Mouse (Mus musculus) left cerebral cortex, postnatal 4 days (tissue): ENCODE data around the gene Zfp629. TPM values are rescaled to one million over a fixed set of nuclear protein-coding genes. Genes with fewer than 3 reads are reported as not detected.

Source experiments
- DNase-seq: peaks from one replicate; pipeline ENCODE4 v3.0.0-alpha.2; 2022
- intact Hi-C: fragments of 180-260 bp; cut with DNase I; formaldehyde crosslinking; loops from one replicate; pipeline ENCODE4 v1.15.1; 2025
- total RNA-seq, 2 experiments: library from RNA; stranded (reverse); gene quantifications; 2 replicates each; pipeline ENCODE4 v1.2.3; 2021

Gene Zfp629
- total RNA-seq, 2 experiments from 2014 or later: 31.5 to 33.4 TPM

DNA sequence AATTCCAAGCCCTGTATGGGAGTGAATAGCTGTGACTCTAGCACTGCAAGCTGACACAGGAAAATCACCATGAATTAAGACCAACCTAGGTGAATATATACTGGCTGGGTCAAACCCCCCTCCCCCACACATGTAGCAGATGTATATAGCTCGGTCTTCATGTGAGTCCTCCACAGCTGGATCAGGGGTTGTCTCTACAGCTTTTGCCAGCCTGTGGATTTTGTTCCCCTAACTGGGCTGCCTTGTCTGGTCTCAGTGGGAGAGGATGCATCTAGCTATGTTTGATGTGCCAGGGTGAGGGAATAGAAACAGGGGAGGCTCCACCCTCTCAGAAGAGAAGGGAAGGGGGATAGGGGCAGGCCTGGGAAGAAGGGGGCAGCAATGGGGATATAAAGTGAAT is 739 bp upstream of the Zfp629 start:
- intact Hi-C loops: no loop called here
- no peak for DNase-seq

DNA sequence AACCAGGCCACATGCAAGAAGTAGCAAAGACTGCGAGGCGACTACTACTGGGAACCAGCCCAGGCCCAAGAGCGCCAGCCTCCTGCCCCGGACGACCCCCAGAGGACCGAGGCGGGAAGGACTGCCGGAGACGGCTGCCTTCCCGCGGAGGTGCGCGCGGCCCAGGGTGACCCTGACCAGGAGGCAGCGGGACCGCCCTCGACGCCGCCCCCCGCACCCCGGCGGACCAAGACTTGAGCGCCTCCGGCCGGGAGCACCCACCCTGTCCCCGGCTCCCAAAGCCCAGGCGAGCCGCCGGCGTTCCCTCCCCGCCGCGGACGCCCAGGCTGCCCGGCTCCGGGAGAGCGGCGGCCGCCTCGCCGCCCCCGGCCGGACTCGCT is 1.1 kb downstream of the Zfp629 start:
- intact Hi-C loops: no loop called here
- peak; percentile 28 for DNase-seq

DNA sequence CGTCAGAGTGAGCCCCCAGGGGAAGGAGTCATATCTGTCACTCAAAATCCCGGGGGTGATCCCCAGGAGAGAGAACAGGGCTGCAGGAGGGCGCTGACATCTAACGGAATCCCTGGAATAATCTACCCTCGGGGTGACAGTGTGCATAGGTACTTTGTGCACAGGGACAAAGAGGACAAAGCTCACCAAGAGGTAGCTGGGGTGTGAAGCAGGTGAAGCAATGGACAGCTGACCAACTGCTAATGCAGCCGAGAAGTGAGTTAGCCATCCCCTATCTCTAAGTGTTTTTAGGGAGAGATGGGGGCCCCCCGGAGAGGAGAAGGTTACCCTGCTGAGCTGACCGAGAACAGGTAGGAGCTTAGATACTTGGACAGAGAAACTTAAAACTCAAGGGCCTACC is 1.5 kb downstream of the Zfp629 start:
- intact Hi-C loops: no loop called here

DNA sequence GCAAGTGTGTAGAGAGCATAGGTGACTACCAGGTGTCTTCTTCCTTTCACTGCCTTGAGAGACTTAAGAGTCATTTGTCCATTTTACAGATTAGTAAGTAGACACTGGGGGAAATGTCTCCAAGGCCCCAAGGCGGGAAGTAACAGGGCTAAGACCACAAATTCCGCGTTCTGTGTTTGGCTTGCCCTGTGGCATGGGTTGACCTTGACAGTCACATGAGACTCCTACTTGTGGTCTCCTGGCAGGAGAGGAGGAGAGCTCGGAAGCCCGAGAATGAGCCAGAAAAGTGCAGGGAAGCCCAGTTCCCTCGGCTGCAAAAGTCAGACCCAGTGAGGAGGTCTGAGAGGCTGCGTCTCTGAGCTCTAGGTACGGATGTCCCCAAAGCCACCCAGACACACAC is 2.1 kb downstream of the Zfp629 start:
- DNase-seq: no peak
- intact Hi-C loops: no loop called here

More for the DNA sequence above, 1.5 kb downstream of the Zfp629 start:
- DNase-seq: no peak

DNA sequence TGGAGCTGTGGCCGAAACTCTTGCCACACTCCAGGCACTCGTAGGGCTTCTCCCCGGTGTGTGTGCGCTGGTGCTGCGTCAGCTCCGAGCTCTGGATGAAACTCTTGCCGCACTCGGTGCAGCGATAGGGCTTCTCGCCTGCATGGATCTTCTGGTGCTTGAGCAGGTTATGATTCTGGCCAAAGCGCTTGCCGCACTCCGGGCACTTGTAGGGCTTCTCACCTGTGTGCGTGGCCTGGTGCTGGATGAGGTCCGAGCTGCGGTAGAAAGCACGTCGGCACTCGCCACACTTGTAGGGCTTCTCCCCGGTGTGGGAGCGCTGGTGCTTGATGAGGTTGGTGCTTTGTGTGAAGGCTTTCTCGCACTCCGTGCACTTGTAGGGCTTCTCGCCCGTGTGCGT is 4.0 kb downstream of the Zfp629 start:
- no peak for DNase-seq
- intact Hi-C loops: no loop called here

DNA sequence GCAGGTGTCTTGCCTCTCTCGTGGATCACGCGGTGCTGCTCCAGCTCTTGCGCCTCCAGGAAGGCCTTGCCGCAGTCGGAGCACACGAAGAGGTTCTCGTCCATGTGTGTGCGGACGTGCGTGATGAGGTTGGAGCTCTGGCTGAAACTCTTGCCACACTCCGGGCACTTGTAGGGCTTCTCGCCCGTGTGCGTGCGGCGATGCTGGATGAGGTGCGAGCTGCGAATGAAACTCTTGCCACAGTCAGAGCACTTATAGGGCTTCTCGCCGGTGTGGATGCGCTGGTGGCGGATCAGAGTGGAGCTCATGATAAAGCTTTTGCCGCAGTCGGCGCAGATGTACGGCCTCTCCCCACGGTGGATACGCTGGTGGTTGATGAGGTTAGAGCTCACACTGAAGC is 4.6 kb downstream of the Zfp629 start:
- intact Hi-C loops: no loop called here

DNA sequence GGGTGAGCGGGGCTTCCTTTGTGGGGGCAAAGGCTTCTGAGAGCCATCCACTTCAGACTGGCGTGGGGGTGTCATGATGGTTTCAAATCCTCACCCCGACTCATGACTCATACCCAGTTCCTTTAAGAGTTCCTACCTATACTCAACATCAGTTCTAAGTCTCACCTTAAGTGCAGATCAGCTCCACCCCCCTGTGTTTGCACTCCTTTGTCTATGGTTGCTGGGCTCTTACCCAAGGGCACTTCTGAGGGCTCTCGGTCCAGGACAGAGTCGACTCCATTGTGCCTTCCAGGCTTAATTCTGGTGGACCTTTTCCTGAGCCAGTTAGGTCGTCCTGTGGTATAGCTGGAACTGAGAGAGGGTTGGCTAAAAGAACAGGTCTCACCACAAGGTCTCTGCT is 8.4 kb downstream of the Zfp629 start:
- intact Hi-C loops: no loop called here
- DNase-seq: no peak

More for the DNA sequence above, 4.6 kb downstream of the Zfp629 start:
- no peak for DNase-seq

DNA sequence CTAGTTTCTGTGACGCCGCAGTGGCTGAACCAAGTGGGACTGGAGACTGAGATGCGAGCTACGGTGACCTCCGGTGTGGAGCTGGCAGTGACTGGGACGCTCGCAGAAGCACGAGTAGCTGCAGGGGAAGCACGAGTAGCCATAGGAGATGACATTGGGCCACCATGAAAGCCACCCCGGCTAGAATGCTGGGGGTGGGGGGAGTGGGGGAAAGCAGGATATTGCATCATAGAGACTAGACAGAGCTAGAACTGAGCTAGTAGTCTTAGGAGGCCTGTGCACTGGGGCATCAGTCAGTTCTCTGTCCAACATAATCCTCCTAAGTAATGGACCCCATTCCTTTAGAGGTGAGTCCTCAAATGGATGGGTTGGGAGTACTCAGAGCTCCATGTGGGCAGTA is 11.3 kb downstream of the Zfp629 start:
- intact Hi-C loops: no loop called here
- DNase-seq: no peak

DNA sequence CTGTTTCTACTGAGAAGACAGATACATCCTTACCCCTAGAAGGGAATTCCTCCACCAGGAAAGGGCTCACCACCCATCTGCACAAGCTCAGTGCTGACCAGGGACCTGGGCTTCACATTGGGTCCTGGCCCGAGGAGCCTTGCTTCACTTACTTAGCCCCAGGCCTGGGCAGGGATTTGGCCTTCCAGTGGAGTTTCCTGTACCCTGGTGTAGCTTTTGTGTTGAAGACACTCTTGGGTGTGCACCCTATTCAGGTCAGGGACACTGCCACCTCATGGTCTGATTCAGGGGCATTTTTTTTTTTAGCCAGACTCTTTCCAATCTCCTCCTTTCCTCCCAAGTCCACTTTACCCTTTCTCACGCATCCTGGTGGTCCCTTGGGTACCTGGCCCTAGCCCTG is 12.7 kb downstream of the Zfp629 start:
- no peak for DNase-seq
- intact Hi-C loops: no loop called here

DNA sequence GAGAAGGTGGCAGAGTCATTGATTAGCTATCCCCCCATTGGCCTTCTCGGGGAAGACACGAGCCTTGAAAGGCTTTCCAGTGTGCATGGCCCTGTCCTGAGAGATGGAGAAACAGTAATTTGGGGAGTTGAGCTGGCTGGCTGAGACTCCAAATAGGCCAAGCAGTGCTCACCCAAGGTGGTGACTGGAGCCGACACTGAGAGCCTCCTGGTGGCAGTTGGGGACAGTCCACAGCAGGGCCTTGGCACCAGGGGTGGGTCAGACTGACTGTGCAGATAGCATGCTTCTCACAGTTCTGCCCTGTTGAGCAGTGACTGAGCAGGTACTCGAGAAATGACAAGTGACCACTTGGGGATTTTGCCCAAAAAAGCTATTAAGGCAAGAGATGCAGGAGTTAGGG is 13.9 kb downstream of the Zfp629 start:
- no peak for DNase-seq
- intact Hi-C loops: no loop called here

DNA sequence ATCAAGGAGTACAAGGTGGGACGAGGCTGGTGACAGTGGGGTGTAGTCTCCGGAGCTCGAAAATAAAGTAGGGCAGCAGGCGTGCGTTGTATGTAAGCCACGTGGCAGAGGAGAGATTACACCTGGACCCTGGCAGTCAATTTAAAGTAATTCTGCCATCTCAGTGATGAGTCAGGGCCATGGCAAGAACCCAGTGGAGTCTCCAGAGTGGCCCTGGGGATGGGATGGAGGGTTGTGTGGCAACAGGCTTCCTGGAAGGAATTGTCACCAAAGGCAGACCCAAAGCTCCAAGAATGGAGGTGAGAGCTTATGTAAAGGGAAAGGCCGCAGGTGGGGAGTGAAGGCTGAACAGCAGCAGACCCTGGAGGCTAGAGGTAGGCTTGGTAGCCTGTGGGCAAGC is 15.0 kb downstream of the Zfp629 start:
- no peak for DNase-seq
- intact Hi-C loops: no loop called here

DNA sequence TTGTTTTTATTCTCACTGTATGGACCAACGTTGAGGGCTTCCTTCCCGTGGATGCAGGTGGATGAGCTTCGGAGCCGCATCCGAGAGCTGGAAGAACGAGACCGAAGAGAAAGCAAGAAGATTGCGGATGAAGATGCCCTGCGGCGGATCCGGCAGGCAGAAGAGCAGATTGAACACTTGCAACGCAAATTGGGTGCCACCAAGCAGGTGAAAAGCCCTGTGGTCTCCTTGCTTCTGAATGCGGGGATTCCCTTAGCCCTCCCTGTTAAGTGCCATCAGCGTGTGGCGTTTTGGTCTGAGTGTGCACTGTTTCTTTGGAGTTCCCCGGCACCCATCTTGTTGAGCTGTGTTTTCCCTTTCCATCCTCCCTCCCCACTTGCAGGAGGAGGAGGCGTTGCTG is 18.9 kb downstream of the Zfp629 start:
- DNase-seq: no peak
- intact Hi-C loops: no loop called here

DNA sequence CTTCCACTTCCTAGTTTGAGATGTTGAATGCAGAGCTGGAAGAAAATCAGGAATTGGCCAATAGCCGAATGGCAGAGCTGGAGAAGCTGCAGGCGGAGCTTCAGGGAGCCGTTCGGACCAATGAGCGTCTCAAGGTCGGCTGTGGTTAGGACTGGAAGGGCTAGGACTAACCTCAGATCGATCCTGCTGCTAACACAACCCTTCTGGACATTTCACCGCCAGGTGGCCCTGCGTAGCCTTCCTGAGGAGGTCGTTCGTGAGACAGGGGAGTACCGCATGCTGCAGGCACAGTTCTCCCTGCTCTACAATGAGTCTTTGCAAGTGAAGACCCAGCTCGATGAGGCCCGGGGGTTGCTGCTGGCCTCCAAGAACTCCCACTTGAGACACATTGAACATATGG is 23.0 kb downstream of the Zfp629 start:
- intact Hi-C loops: no loop called here
- DNase-seq: no peak

DNA sequence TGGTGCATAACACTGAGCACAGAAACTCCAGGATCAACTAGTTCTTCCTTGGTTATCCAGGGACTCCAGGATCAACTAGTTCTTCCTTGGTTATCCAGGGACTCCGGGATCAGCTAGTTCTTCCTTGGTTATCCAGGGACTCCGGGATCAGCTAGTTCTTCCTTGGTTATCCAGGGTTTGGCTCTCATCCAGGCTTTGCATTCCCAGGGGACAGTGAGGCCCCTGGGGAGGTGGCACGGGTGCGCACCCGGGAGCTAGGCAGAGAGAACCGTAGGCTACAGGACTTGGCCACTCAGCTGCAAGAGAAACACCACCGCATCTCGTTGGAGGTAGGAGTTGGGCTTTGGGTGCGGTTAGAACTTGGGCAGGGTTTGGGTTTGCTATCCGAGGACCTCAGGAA is 24.5 kb downstream of the Zfp629 start:
- intact Hi-C loops: no loop called here
- no peak for DNase-seq

DNA sequence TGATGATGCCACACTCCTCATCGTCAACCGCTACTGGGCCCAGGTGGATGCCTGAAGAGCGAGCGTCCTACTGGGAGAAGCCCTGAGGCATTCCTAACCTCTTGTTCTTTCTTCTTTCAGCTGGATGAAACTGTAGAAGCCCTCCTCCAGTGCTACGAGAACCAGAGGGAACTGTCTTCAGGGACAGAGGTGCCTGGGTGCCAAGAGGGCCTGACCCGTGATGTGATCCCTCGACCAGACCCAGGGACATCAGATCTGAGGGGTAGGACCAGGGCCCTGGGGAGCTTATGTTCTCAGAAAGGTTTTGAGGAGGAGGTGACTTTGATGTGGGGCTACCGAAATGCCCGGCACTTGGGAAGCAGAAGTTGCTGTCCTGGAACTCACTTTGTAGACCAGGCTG is 26.0 kb downstream of the Zfp629 start:
- intact Hi-C loops: no loop called here
- DNase-seq: no peak

DNA sequence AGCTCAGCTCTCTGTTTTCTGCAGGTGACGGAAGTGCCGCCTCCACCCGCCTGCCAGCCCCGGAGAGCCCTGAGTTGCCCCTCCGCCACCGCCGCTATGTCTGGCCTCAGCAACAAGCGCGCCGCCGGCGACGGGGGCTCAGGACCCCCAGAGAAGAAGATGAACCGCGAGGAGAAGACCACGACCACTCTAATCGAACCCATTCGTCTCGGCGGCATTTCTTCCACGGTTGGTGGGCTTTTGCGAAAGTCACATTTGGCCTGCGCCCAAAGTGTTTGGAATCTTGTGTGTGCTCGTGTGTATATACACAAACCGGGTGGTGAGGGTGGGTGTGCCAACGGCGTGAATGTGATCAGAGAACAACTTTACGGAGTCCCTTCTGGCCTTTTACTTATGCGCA is 26.7 kb downstream of the Zfp629 start:
- intact Hi-C loops: no loop called here
- DNase-seq: no peak

DNA sequence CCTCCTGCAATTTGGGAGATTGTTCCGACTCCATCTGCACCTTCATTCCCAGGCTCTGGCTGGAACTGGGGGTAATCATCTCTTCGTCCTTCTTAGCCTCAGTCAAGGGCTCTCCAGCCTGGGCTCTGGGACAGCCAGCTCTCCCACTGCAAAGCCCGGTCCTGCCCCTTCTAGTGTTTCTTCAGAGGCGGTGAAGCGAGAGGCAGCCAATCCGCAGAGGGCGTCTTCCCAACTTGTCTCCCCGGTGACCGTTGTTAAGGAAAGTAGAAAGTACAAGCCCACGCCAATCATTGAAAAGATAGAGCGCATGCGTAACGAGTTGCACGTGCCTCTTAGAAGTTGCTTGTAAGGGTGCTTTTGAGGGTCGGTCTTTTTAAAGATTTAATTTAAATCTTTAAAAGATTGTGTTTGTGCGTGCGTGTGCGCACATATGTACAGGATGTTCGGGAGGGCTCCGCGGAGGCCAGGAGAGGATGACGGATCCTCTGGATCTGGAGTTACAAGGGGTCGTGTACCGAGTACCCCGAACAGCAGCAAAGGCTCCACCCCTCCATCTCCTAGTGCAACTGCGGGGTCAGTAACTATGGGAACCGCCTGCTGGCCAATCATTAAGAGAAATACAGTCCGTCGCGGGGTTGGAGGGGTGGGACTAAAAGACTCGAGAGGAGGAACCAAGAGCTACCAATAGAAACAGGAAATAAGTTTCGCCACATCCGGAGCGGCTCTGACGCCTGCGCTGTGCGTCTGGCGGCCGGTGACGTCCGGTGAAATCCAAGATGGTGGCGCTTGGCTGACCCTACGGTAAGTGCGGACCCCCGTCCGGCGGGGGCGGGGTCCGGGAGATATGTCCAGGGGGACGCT is 27.4 kb downstream of the Zfp629 start, which contains the start of the genes Ccdc189 and Rnf40:
Ccdc189 (minus strand) TSS at position 585 of the 861 bp plus-strand sequence.
Rnf40 (plus strand) TSS at position 757 of the 861 bp plus-strand sequence.
- intact Hi-C loops: no loop called here
- DNase-seq: peak; percentile 95

DNA sequence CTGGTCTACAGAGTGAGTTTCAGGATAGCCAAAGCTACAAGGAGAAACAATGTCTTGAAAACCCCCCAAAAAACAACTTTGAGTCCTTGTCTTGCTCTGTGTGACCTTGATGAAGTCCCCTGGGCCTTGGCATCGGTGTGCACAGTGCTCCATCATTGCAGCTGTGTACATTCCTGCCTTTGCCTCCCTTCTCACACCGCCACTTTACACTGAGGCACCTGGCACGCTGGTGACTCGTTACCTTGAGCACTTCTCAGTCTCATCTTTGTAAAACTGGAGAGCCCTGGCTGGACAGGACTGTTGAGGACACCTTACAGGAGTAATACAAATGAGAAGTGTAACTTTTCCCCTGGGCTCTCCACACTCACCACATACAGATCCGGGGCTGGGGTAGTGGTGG is 28.4 kb downstream of the Zfp629 start:
- intact Hi-C loops: no loop called here
- no peak for DNase-seq

DNA sequence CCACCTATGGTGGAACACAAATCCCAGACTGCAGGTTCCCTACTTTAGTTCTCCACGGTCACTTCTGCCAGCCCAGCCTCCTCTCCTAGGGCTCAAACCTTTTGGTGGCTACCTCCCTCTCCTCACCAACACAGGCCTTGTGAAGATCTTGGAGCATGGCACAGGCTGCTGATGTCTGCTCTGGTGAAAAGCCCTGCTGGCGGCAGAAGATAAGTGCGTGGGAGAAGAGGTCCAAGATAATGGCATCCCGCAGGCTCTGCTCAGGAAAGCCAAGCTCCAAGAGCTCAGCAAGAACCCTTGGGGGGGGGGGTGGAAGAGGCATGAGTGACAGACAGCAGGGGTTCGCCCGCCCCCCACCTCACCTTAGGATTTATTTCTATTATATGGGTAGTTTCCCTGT is 29.4 kb downstream of the Zfp629 start:
- no peak for DNase-seq
- intact Hi-C loops: no loop called here

DNA sequence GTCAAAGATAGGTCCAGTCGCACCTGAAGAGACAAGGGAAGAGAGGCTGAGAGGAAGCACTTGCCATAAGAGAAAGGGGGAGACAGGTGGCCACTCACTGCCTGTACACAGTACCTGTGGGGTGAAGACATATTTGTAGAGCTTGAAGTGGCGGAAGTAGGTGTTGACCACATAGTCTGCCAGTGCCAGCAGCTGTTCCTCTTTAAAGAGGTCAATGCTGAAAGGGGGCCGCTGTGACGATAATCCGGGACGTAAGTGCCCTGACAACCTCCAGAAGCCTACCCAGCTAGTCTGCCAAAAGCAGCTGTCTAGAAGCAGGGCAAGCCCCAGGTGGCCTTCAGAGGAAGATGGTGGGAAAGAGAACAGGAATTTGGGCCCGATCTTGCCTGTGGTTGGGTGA is 30.6 kb downstream of the Zfp629 start:
- DNase-seq: no peak
- intact Hi-C loops: no loop called here

DNA sequence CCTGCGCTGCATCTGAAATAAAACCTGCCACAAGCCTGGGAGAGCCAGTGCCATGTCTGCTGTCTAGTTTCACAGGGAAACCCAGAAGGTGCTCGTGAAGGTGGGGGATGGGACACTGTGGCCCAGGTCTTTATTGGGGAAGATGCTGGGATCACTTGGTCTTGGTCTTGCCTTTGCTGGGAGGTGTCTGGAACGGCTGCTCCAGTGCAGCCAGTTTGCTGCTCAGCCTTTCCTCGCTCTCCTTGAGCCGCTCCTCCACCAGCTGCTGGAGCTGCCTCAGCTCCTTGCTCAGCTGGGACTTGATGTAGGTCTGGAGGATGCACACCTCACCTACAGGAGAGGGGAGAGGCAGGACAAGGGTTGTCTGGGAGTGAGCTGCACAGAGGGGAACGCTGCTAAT is 32.3 kb downstream of the Zfp629 start:
- DNase-seq: no peak
- intact Hi-C loops: no loop called here

DNA sequence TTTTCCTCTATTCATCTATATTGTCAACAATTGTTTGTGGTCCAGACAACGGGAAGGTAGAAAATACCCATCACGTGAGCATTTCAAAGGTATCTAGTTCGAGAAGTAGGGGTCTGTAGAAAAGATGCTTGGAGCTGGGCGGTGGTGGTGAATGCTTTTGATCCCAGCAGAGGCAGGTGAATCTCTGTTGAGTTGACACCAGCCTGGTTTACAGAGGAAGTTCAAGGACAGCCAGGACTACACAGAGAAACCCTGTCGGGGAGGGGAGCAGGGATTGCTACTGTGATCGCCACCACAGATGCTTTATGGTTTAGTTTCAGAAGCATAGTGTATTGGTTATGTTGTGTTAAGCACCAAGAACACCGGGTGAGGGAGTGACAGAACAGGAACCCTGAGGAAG is 41.5 kb downstream of the Zfp629 start:
- intact Hi-C loops: no loop called here
- no peak for DNase-seq

DNA sequence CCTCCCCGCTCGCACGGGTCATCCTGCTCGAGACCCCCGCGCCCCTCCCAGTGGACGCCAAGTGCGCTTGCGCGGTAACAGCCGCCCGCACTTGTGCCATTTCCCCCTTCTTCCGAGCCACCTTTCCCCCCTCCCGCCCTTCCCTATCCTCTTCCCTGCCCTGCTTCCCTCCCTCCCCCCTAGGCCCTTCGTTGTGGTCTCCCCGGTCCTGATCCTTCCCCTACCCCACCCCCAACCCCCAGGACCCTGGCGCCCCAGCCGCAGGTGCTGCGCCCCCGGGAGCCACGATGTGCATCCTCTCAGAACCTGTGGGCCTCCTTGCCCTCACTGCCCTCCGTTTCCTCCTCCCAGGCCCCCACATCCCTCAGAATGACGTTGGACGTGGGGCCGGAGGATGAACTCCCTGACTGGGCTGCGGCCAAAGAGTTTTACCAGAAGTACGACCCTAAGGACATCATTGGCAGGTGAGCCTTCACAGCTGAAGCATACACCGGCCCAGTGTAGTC is 42.0 kb downstream of the Zfp629 start:
- peak; percentile 25 for DNase-seq
- intact Hi-C loops: no loop called here
